Mouse (Mus musculus): ENCODE results near the gene Gm12666.
"Not testable (repeated sequence)": the region's sequence is repeated elsewhere in the genome, so short reads cannot be mapped to it uniquely, and the experiment has no call there.

The Gm12666 gene

DNA sequence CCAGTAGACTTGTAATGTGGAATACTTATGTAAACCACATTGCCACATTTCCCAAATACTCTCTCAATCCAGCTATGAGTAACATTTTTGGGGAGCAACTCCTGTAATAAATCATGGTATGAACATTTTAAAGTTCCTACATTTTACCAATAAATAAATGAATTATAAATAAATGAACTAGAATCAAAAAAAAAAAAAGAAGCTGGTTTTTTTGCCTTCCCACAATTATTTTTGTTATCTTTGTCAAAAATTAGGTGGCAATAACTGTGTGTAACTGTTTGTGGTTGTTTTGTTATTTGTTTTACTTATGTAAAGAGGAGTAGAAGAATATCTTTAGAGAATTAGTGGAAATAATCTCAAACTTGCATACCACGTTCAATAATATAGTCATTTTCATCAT, at the start of gene Gm12666:
Gene Gm12666, minus strand, starts transcription at position 101 of the 400 bp plus-strand sequence.
- DNase-seq, result not testable (repeated sequence)

GRCm38 (mm10) chr4:92226326-92226725, 34.8 kb upstream of the Gm12666 start:
- no peak for DNase-seq

- DNase-seq, result no peak
These were observed 24.7 kb upstream of the Gm12666 start for GRCm38 (mm10) chr4:92216286-92216685.

DNA sequence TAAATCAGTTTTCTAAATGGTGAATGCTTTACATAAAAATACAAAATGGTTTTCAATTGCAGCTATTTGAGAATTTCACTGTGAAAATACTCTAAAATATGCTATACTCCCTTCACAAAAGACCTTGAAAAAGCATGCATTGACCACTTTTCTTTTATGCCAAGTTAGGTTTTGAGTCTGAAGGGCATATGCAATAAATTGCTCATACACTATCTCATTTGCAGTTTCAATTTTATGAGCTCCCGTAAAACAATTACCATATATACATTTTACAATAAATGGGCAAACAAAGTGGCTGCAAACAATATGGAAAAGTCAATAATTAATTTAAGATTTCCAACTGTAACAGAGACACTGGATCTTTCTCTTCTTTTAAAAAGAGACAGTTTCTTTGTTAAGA, 38.9 kb downstream of the Gm12666 start:
- no peak for DNase-seq

- DNase-seq, result no peak
These were observed 44.4 kb downstream of the Gm12666 start, which contains the start of gene Izumo3 for GRCm38 (mm10) chr4:92147134-92147533. Gene Izumo3, minus strand, starts transcription at chr4:92147234.

Measured in kidney, adult 11 months (tissue).